Mouse (Mus musculus): ENCODE data around the gene Slc6a2. TPM values are rescaled to one million over a fixed set of nuclear protein-coding genes. Genes with fewer than 3 reads are reported as not detected.

Gene Slc6a2
- total RNA-seq, 2 experiments from 2014 or later: 0.07 to 0.16 TPM

DNA sequence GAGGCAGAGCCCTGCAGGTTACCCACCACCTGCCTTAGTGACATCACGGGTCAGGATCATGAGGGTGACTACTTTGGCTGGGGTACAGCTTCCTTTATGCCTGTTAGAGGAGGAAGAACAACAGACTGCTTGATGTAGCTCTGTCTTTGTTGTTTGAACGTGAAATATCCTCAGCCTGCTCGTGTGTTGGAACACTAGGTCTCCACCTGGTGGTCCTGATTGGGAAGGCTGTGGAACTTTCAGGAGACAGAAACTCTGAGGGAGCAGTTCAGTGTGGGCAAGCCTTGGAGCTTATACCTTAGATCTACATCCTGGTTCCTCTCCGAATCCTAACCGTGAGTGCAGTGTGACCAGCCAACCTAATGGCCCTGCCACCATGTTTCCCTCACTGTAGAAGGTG, 61.9 kb downstream of the Slc6a2 start:
- no peak for DNase-seq (ENCODE audit: extremely low spot score in 1 of 2, low spot score in 1 of 2)

DNA sequence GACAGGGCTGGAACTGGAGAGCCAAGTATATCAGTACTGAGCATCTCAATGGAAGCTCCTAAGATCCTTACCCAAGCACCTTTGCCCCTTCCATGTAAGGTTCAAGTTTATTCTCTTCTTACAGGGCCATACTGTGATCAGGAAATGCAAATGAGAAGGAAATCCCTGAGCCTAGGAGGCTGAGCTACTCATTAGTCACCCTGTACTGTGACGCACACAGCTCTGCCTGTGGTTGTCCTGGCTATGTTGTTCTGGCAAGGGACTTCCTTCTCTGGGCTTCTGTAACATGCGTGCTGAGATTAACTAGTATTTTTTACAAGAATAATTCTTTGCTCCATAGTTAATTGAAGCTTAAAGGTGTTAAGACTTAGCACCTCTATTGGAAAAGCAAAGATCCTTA, 70.8 kb downstream of the Slc6a2 start:
- DNase-seq (ENCODE audit: extremely low spot score in 1 of 2, low spot score in 1 of 2): no peak

DNA sequence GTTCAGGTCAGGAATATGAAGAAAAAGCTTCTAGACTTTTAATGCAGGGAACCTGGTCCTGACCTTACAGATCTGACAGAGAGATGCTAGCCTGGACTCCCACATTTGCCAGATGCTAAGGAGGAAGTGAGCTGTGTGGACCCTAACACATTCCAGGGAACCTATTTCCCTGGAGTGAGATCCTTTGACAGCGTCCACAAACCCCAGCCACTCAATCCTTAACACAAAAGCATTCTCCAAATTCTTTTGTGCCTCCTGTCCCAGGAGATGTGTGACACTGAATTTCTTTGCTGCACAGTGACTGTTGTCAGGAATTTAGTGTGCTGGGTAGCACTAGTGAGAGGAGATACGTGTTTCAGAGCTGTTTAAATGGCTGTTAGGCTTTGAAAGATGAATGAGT, 79.0 kb downstream of the Slc6a2 start:
- DNase-seq (ENCODE audit: extremely low spot score in 1 of 2, low spot score in 1 of 2): no peak

DNA sequence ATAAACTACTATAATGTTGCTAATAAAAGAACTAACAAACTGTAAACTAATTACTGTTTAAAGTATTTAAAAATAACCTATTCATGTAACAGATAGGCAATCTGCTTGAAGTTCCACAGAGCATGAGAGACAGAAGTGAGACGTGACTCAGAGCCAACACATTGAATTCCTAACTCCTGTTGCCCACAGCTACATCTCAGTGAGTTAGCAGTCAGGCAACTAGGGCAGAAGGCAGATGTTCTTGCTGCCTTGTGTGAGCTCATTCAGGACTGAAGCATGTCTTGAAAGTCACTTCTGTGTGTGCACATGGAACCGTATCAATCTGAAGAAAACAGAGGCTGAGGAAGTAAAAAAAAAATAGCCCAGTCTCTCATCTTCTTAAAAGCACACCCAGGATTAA, 80.4 kb downstream of the Slc6a2 start:
- DNase-seq (ENCODE audit: extremely low spot score in 1 of 2, low spot score in 1 of 2): no peak

DNA sequence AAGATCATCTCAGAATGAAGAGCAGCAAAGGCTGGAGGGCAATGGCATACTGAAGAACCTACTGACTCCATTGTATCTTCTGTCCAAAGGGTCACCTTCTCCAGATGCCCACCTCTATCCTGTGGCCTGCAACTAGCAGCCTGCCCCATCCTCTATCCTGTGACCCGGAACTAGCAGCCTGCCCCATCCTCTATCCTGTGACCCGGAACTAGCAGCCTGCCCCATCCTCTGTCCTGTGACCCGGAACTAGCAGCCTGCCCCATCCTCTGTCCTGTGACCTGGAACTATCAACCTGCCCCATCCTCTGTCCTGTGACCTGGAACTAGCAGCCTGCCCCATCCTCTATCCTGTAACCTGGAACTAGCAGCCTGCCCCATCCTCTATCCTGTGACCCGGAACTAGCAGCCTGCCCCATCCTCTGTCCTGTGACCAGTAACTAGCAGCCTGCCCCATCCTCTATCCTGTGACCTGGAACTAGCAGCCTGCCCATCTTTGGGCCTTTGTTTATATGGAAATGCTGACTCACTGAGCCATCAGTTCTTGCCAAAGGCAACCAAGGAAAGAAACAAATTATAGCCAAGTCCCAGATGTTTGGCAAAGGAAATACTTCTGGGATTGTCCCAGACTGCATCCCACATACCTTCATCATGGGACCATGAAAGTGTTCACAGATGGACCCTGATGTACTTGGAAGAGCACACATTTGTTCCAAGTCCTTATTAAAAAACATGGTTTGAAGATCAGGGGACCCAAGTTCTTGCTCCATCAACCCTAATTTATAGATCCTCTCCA, 81.1 kb downstream of the Slc6a2 start:
- no peak for DNase-seq (ENCODE audit: extremely low spot score in 1 of 2, low spot score in 1 of 2)

DNA sequence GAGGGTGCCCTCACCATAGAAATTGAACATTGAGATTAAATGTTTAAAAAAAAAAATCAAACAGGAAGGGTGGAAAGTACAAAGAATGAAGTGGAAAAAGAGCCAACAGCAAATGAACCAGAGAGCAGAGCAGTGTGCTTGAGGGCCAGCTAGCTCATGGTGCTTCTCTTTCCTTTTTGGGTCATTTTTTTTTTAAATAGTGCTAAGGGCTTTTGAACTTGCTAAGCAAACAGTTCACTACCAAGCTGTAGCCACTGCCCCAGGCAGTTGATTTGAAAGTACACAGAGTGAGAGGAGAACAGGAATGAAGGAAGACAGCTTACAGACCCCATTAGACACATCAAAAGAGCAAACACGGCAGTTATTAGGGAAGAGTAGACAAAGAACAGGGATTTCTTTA, 83.2 kb downstream of the Slc6a2 start:
- no peak for DNase-seq (ENCODE audit: extremely low spot score in 1 of 2, low spot score in 1 of 2)

DNA sequence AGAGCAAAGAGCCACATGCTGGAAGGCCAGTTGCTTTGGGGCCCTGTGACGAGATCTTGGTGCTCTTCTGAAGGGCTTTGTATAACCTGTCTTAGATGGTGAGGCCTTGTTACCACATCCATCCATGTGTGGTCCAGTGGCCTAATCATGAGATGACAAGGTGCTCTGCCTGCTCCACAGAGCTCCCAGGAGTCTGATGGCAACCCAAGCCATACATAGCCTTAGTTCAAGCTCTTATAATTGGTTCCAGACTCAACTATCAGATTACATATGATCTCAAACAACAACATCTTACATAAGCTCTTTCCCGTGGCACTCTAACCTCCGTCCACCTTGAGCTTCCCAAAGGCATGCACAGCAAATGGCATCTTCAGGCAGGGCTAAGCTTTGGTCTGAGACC, 88.2 kb downstream of the Slc6a2 start, which contains the start of gene Ces1a:
Gene Ces1a (minus strand): TSS at position 101 of the 400 bp plus-strand sequence.
- no peak for DNase-seq (ENCODE audit: extremely low spot score in 1 of 2, low spot score in 1 of 2)

DNA sequence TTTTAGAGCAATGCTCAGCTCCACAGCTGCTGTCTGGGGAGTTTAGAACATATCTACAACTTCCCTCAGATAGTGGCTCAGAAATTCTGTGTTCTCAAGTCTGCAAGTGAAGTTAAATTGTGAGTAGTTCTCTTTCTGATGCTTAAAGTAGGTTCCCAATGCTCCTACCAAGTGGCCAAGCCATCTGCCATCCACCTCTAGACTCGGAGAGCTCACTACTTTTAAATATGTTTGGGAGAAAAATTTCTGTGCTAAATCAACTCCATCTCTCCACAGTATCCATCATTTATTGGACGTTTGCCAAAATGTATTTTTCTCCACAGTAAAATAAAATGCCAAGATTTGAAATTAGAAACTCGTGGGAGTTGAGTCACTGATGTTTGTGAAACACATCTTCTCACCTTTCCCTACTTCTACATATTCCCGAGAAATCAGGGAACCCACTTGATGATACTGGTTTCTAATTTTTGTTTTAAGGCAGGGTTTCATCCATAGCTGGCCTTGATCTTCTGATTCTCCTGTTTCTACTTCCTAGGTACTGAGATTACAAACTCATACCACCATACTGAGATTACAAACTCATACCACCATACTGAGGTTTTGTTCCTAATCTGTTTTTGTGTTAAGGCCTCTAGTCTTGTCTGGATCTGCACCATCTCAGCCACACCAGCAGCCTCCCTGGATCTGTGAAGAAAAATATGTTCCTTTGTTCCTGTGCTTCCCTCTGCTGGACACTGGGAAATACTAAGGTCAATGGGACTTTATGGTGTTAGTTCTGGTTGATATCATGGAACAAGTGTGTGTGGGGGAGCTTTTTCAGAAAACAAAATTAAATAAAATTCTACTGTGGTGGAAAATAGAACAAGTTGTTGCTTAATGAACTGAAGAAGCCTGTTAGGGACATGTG, 88.9 kb downstream of the Slc6a2 start:
- DNase-seq (ENCODE audit: extremely low spot score in 1 of 2, low spot score in 1 of 2): no peak

Small RNA genes lying within 50 kb of the gene (microRNA-seq; reads per million reads assigned to microRNA genes)
- 0 reads per million in 2 experiments for gene Gm22151

Other genes starting within 250 kb of the Slc6a2 start
- gene Mmp2, start 132.8 kb upstream of the Slc6a2 start, total RNA-seq (2021): 1 to 10 TPM; 3.9 to 4.4 TPM
- gene Lpcat2, start 104.7 kb upstream of the Slc6a2 start, total RNA-seq (2021): 10 to 100 TPM in 1 of 2 experiments, 1 to 10 TPM in 1; 9.7 to 12.3 TPM
- gene Capns2, start 58.7 kb upstream of the Slc6a2 start, total RNA-seq (2021): 1 to 10 TPM in 1 of 2 experiments, under 1 TPM in 1; 0.54 to 1.1 TPM
- gene Ces1a, start 88.1 kb downstream of the Slc6a2 start, total RNA-seq (2021): not detected
- not detected for gene Ces1b, start 119.9 kb downstream of the Slc6a2 start, total RNA-seq (2021)
- not detected for gene Ces1c, start 171.2 kb downstream of the Slc6a2 start, total RNA-seq (2021)
- gene Ces1d, start 237.8 kb downstream of the Slc6a2 start, total RNA-seq (2021): under 1 TPM in 1 of 2 experiments, not detected in 1; 0.42 TPM